Mouse (Mus musculus): ENCODE results near the gene Tubb4a. TPM values are rescaled to one million over a fixed set of nuclear protein-coding genes. Genes with fewer than 3 reads are reported as not detected.

Tubb4a gene
- total and polyA plus RNA-seq, 3 experiments, result 0.89 to 2.1 TPM; not detected in 1

DNA sequence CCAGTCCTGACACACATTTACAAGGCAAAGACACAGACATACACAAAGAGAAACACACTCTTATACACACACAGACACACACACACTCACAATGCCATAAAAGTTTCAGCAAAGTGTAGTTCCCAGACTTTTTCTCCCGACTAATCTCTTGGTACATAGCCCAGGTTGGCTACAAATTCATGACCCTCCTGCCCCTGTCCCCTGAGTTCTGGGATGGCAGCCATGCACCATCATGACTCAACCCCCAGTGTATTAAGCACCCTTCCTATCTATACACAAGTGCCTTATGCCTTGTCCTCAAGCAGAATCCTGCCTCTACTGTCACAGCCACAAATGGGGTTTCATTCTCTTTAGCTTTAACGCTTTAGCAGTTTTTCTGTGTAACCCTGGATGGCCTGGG, 29.2 kb upstream of the Tubb4a start:
- peak overlapping the region; percentile 82 for H3K27ac ChIP-seq (ENCODE audit: insufficient read depth, low read depth)
- peak overlapping the region; percentile 32; the same call in 1 of the 2 replicates for H3K4me2 ChIP-seq (ENCODE audit: insufficient read depth, low read depth, poor library complexity, severe bottlenecking)
- no peak for TF ChIP-seq JUND (conservative IDR thresholded peaks at IDR 0.05; ENCODE audit: low read depth, low read length)
- H3K9me3 ChIP-seq (replicated peaks; ENCODE audit: low read length), result no peaks in the 10 kb centered on the region
- peaks cover 36% of the 10 kb centered on the region for H3K79me2 ChIP-seq (replicated peaks; ENCODE audit: control insufficient read depth, extremely low read depth, insufficient read depth, poor library complexity, severe bottlenecking)
- H3K9ac ChIP-seq (ENCODE audit: insufficient read depth, low read depth), result peak overlapping the region; percentile 63
- H3K4me3 ChIP-seq (replicated peaks in 1 of 3; ENCODE audit: low read depth in 2 of 3, low read length in 2 of 3, poor library complexity in 1 of 3), result peak overlapping the region in 1 of 3 experiments; percentile 25
- in situ Hi-C loops (cut with MboI; ENCODE audit: low pct_ligation_motif_present, low pct_unique_long_range_greater_than_20kb, low sequenced_read_pairs) (no loop called here), dilution Hi-C loops (cut with MboI; ENCODE audit: extremely low pct_ligation_motif_present, extremely low pct_unique_long_range_greater_than_20kb, low sequenced_read_pairs) (no loop called here)
- no peak for DNase-seq (ENCODE audit: extremely low read depth)
- H3K27me3 ChIP-seq (replicated peaks), result no peaks in the 10 kb centered on the region
- peaks cover 0 to 13% of the 10 kb centered on the region in 2 experiments for H3K36me3 ChIP-seq (replicated peaks in 1 of 2; ENCODE audit: control insufficient read depth in 1 of 2, insufficient read depth in 1 of 2, low read length in 1 of 2)
- peaks cover 35 to 79% of the 10 kb centered on the region in 2 experiments for H3K4me1 ChIP-seq (ENCODE audit: control insufficient read depth in 1 of 2, insufficient read depth in 2 of 2)

DNA sequence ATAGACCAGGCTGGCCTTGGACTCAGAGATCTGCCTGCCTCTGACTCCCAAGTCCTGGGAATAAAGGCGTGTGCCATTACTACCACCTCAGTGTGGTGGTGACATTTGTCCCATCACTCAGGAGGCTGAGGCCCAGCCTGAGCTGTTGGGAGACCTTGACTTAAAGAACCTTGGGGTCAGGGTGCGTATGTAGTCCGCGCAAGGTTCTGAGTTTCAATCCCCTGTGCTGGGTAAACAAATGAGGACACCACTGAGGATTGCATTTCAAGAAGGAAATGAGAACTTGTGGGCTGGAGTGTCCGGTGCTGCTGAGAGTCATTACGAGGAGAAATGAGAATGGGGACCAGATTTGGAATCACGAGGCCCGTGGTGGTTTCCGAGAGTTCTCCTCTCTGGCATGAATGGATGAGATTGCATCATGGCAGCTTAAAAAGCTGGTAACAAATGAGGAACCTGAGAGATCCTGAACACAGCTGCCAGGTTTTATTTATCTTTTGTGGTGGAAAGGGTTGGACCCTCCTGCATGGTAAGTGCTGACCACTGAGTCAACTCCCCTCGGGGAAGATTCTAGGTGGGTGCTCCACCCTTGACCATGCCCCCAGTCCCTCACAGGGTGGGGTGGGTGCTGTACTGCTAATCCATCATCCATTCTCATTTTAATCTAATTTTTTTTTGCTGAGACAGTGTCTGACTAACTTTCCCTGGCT, 25.3 kb upstream of the Tubb4a start:
- Histone ChIP-seq H3K79me2 (replicated peaks; ENCODE audit: control insufficient read depth, extremely low read depth, insufficient read depth, poor library complexity, severe bottlenecking) (peaks cover 36% of the 10 kb centered on the region), H3K4me1 (ENCODE audit: control insufficient read depth in 1 of 2, insufficient read depth in 2 of 2) (peaks cover 32 to 78% of the 10 kb centered on the region in 2 experiments), H3K4me3 (replicated peaks in 1 of 3; ENCODE audit: low read depth in 2 of 3, low read length in 2 of 3, poor library complexity in 1 of 3) (peak overlapping the region; percentile 20 to 38 (median 26)), H3K27me3 (replicated peaks) (no peaks in the 10 kb centered on the region), H3K9me3 (replicated peaks; ENCODE audit: low read length) (no peaks in the 10 kb centered on the region), H3K36me3 (replicated peaks in 1 of 2; ENCODE audit: control insufficient read depth in 1 of 2, insufficient read depth in 1 of 2, low read length in 1 of 2) (peaks cover 6 to 19% of the 10 kb centered on the region in 2 experiments), H3K27ac (ENCODE audit: insufficient read depth, low read depth) (peak overlapping the region; percentile 93), H3K4me2 (ENCODE audit: insufficient read depth, low read depth, poor library complexity, severe bottlenecking) (peak overlapping the region; percentile 31; the same call in 1 of the 2 replicates), H3K9ac (ENCODE audit: insufficient read depth, low read depth) (peak overlapping the region; percentile 94)
- dilution Hi-C loops (cut with MboI; ENCODE audit: extremely low pct_ligation_motif_present, extremely low pct_unique_long_range_greater_than_20kb, low sequenced_read_pairs), result no loop called here
- DNase-seq (ENCODE audit: extremely low read depth), result peak; percentile 96
- in situ Hi-C loops (cut with MboI; ENCODE audit: low pct_ligation_motif_present, low pct_unique_long_range_greater_than_20kb, low sequenced_read_pairs), result loop anchor here (5.0 kb wide), 1 partner anchor 39 kb away; no protein-coding TSS in a partner anchor
- TF ChIP-seq ZMIZ1 (IDR thresholded peaks at IDR 0.05; ENCODE audit: low read depth, low read length) (peak; percentile 32; the same call in 1 of the 2 replicates), ZKSCAN1 (IDR thresholded peaks at IDR 0.05; ENCODE audit: borderline replicate concordance, low read depth, low read length) (no peak), SMC3 (IDR thresholded peaks at IDR 0.05; ENCODE audit: low read depth, low read length) (peak; percentile 31; the same call in 1 of the 2 replicates), MAFK (IDR thresholded peaks at IDR 0.05; ENCODE audit: insufficient replicate concordance, low read length) (peak; percentile 74; the same call in 1 of the 2 replicates), MEF2A (IDR thresholded peaks at IDR 0.05; ENCODE audit: borderline replicate concordance, low read depth, low read length) (peak; percentile 97), EP300 (IDR thresholded peaks at IDR 0.05; ENCODE audit: low read length) (peak; percentile 98), ZNF384 (IDR thresholded peaks at IDR 0.05; ENCODE audit: low read depth, low read length) (peak; percentile 66), KAT2A (IDR thresholded peaks at IDR 0.05; ENCODE audit: insufficient replicate concordance, low read length) (peak; percentile 56; the same call in 1 of the 2 replicates), JUN (IDR thresholded peaks at IDR 0.05; ENCODE audit: insufficient read depth, low read depth, low read length) (peak; percentile 82), RAD21 (IDR thresholded peaks at IDR 0.05; ENCODE audit: low read depth, low read length) (peak; percentile 2), E2F4 (IDR thresholded peaks at IDR 0.05; ENCODE audit: insufficient replicate concordance, low read depth, low read length) (peak; percentile 45; the same call in 1 of the 2 replicates), SIN3A (IDR thresholded peaks at IDR 0.05; ENCODE audit: low read length) (peak; percentile 84), MAZ (IDR thresholded peaks at IDR 0.05; ENCODE audit: low read depth, low read length) (peak; percentile 81), JUND (conservative IDR thresholded peaks at IDR 0.05; ENCODE audit: low read depth, low read length) (peak; percentile 92), USF1 (IDR thresholded peaks at IDR 0.05; ENCODE audit: low read depth, low read length) (peak; percentile 22; the same call in 1 of the 2 replicates), NRF1 (IDR thresholded peaks at IDR 0.05; ENCODE audit: low read depth, low read length) (peak; percentile 52; the same call in 1 of the 2 replicates), CHD1 (IDR thresholded peaks at IDR 0.05; ENCODE audit: low read depth, low read length) (peak; percentile 80; the same call in 1 of the 2 replicates), IRF4 (IDR thresholded peaks at IDR 0.05; ENCODE audit: low read depth, low read length) (peak; percentile 97), CHD2 (IDR thresholded peaks at IDR 0.05; ENCODE audit: low read length) (peak; percentile 86), MXI1 (IDR thresholded peaks at IDR 0.05; ENCODE audit: low read depth, low read length) (peak; percentile 21; the same call in 1 of the 2 replicates), BHLHE40 (IDR thresholded peaks at IDR 0.05; ENCODE audit: low read depth, low read length) (peak; percentile 92), HCFC1 (IDR thresholded peaks at IDR 0.05; ENCODE audit: low read depth, low read length) (no peak; the same call in 1 of the 2 replicates), POLR2A (IDR thresholded peaks at IDR 0.05; ENCODE audit: low read depth, low read length) (peak; percentile 45; the same call in 1 of the 2 replicates), PAX5 (IDR thresholded peaks at IDR 0.05; ENCODE audit: low read length) (no peak), TBP (conservative IDR thresholded peaks at IDR 0.05; ENCODE audit: low read depth, low read length) (peak; percentile 78), ETS1 (conservative IDR thresholded peaks at IDR 0.05; ENCODE audit: low read depth, low read length) (peak; percentile 95), USF2 (conservative IDR thresholded peaks at IDR 0.05; ENCODE audit: low read depth, low read length) (no peak), ELF1 (IDR thresholded peaks at IDR 0.05; ENCODE audit: low read depth, low read length) (peak; percentile 19; the same call in 1 of the 2 replicates), ZC3H11A (IDR thresholded peaks at IDR 0.05; ENCODE audit: low read depth, low read length) (no peak), MYC (IDR thresholded peaks at IDR 0.05; ENCODE audit: low read depth, low read length) (peak; percentile 92)

Data from CH12.LX (cell line).